Mouse (Mus musculus) lung, adult 18-20 months (tissue): ENCODE results near the gene Tcf20.
"Not testable (repeated sequence)": the region's sequence is repeated elsewhere in the genome, so short reads cannot be mapped to it uniquely, and the experiment has no call there.

Experiments used
- DNase-seq, 2 experiments: peaks; one replicate each; pipeline ENCODE4 v3.0.0; 2022; ENCODE audit warnings: mixed read lengths in 2 of 2

Gene Tcf20

GRCm38 (mm10) chr15:82898141-82898739, 89.4 kb downstream of the Tcf20 start:
- DNase-seq, result no peak

GRCm38 (mm10) chr15:82896336-82896735, 91.3 kb downstream of the Tcf20 start:
- DNase-seq, result no peak

DNA sequence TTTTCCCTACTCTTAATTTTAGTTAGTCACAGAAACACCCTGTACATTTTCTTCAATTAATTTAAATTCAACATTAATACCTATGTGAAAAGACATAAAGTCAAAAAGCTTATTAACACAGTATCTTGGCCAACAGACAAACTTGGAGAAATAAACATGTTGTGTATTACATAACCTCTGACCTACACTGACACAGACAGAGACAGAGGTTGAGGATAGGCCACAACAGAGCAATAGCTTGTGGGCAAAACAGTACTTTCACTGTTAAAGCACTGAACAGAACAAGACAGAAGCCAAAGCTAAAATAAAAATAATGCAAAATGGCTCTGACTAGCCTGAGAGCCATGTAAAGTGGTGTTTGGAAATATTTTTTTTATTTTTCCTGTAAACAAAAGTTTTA, 97.2 kb downstream of the Tcf20 start:
- no peak for DNase-seq

DNA sequence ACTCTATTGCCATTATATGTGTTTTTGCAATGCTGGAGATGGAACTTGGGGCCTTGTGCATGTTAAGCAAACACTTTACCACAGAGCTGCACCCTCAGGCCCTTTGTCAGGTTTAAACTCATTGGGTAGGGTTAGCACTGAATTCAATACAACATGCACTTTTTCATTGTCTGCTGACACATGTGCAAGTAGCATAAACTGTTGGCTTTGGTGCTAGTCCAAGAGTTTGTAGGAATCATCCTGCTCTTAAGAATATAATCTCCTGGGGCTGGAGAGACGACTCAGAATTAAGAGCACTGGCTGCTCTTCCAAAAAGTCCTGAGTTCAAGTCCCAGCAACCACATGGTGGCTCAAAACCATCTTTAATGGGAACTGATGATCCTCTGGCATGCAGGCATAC, 98.2 kb downstream of the Tcf20 start:
- no peak for DNase-seq

DNA sequence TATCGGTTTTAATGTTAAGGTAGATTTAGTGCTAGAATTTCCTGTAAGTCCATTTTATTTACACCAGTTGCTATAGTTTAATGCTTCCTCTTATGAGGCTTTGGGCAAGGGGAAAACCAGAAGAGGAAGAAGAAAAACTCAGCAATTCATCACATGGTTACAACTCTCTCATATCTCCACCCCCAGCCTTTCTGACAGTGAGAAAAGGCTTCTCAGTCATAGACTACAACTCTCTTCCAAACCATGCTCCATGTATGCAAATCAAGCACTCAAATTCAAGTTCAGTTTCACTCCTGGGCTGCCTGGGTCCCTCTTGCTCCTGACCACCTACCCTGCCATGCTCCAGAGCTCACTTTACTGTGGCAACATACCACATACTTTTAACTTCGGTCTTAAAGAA, 99.2 kb downstream of the Tcf20 start:
- DNase-seq, result no peak

DNA sequence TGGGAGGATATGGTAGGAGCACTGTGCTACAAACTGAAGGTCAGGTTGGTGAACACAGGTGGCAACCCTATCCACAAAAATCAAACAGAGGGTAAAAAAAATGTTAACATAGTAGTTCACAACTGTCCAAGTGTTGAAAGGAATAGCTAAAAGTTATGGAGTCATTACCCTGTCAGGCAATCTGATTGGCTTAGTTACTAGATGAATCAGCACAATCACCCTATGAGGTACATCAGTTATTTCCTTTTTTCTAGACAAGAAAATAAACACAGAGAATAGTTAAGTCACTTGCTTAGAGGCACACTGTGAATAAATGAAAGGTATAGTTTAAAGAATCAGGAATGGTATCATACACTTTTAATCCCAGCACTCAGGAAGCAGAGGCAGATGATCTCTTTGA, 110.4 kb downstream of the Tcf20 start:
- no peak for DNase-seq

GRCm38 (mm10) chr15:82876863-82877262, 110.8 kb downstream of the Tcf20 start:
- DNase-seq, result peak; percentile 30 to 47

GRCm38 (mm10) chr15:82872037-82872436, 115.6 kb downstream of the Tcf20 start:
- DNase-seq, result no peak

- not testable (repeated sequence) for DNase-seq
Observed at GRCm38 (mm10) chr15:82866286-82866685, 121.4 kb downstream of the Tcf20 start.

DNA sequence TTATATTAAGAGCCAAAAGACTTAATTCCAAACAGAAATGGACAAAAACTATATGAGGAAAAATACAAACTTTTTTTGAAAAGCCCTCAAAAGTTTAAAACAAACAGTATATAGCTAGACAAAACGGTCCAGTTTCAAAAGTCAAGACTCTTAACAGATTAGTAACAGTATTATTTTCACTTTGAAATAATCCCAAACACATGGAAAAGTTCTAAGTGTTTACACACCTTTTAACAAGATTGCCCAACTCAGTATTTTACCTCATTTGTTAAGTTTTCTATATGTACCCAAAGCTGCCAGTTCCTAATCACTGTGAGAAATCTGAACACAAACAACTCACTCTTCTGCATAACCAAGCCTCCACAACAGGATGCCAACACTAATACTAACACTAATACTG, 124.0 kb downstream of the Tcf20 start:
- no peak for DNase-seq

GRCm38 (mm10) chr15:82856652-82857378, 130.9 kb downstream of the Tcf20 start:
- no peak for DNase-seq

GRCm38 (mm10) chr15:82856065-82856464, 131.6 kb downstream of the Tcf20 start:
- DNase-seq, result no peak

DNA sequence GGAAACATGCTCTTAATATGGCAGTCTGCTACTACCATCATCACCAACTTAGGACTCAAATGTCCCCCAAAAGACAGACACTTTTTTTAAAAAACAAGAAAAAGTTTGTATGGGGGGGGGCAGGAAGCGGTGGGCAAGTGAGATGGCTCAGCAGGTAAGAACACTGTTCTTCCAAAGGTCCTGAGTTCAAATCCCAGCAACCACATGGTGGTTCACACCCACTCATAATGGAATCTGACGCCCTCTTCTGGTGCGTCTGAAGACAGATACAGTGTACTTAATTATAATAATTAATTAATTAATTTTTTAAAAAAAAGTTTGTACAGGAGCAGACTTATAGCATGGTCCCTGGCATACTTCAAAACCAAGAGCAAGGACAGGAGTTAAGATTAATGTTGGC, 148.5 kb downstream of the Tcf20 start:
- DNase-seq, result no peak

DNA sequence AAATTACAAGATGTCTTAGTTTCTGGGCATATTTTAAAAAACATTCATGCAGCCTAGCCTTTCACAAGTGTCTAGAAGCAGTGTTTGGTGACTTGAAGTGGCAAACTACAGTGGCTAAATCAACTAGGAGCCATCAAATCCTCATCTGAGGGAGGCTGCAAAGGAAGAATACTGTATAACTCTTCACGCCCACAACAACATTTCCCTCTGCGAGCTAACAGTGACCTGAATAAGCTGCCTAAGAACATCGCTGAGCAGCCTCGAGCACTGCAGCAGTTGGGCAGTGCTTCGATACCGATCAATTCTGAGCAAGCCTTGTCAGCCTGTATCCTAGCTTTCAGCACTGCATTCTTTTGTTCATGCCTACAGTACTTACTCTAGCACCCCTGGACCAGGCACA, 157.8 kb downstream of the Tcf20 start:
- DNase-seq, result no peak

- DNase-seq, result no peak
Observed at GRCm38 (mm10) chr15:82825866-82826265, 161.8 kb downstream of the Tcf20 start.

- DNase-seq, result no peak
Observed at GRCm38 (mm10) chr15:82822347-82822746, 165.3 kb downstream of the Tcf20 start.

- DNase-seq, result peak; percentile 22 to 41
Observed at GRCm38 (mm10) chr15:82821657-82822056, 166.0 kb downstream of the Tcf20 start.

DNA sequence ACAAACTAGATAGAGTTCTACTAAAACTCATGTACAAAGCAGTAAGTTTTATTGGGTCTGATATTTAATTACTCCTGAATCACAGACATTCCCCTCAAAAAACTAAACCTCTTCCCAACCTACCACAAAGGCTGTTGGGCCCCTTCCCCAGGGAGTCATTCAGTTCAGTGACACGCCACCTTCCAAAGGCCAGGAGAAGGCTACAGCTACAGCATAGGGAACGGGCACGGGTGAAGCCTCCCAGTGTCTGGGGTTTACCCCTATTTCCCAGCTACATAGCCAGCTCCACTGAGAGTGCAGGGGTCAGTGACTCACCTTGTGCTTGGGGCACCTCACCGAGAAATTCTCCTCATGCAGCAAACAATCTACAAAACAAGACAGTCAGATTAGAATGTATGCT, 172.4 kb downstream of the Tcf20 start:
- no peak for DNase-seq

GRCm38 (mm10) chr15:82814806-82815205, 172.9 kb downstream of the Tcf20 start:
- DNase-seq, result peak; percentile 44 to 52

GRCm38 (mm10) chr15:82814321-82814720, 173.4 kb downstream of the Tcf20 start:
- DNase-seq, result no peak

DNA sequence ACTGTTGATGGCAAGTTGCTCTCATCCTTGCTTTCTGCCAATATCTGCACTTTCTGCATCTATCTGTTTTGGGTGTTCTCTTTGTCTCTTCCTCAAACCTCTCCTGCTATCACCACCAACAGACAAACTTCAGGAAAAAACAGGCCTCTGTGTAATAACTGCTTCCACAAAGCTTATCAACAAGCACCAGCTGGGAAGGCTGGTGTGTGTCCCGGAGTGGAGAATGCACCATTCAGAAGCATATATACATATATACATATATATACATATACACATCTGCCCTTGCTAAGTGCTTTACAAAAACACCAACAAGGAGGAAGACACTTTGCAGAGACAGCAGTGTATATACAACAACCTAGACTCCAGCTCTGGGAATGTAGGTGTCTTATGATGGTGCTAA, 177.1 kb downstream of the Tcf20 start:
- no peak for DNase-seq

DNA sequence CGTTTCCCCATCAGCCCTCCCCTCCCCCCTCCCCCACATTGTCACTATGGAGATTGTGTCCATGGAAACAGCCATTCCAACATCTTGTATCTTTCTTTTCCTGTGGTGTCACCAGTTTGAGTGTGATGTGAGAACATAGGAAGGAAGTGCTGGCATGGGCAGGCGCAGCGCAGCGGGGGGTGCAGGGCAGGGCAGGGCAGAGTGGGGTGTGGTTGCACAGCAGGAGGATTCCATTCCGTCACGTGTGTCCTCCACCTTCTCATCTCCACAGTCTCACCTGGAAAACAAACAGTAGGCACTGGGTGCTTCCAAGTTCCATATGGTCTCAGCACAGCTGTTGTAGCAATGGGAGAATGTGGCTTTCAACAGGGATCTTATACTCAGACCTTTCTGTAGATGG, 178.2 kb downstream of the Tcf20 start:
- peak in 1 of 2 experiments; percentile 3 for DNase-seq

DNA sequence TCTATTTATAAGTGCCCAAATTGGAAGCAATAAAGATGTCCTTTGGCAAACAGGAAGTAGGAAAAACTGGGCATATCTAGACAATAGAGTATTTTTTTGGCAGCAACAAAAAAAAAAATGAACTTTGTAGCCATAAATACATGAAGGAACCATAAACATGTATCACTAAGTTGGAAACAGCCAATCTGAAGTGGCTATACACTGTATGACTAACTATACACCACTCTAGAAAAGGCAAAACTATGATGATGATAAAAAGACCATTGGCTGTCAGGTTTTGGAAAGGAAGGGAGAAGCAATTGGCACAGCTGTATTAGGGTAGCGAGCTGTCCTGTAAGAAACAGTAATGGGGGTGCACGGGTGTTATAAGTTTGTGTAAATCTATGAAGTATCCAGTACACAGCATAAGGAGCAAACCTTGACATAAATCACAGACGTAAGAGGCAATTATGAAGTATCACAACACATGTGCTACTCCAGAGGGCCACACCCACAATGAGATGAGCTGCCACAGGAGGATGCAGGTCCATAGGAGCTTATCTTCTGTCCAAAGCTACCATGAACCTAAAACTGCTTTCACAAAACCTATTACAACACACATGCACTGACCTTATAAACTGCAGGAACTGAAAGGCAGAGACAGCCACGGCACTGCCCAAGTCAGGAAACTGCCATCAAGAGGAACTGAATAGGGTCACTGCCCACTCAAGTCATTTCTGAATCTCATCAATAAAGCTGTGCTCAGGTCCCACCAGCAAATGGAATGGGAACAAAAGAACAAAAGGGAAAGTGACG, 180.5 kb downstream of the Tcf20 start:
- DNase-seq, result no peak
